Mouse (Mus musculus): ENCODE measurements around the gene Wdr5b. TPM values are rescaled to one million over a fixed set of nuclear protein-coding genes. Genes with fewer than 3 reads are reported as not detected.
"Not testable (repeated sequence)": the region's sequence is repeated elsewhere in the genome, so short reads cannot be mapped to it uniquely, and the experiment has no call there.

Gene Wdr5b
- 9.7 and 10.6 TPM in 2 replicates for polyA plus RNA-seq (2015; fragmentation: Nextera tagmentation; extraction: Ambion mirVana)

DNA sequence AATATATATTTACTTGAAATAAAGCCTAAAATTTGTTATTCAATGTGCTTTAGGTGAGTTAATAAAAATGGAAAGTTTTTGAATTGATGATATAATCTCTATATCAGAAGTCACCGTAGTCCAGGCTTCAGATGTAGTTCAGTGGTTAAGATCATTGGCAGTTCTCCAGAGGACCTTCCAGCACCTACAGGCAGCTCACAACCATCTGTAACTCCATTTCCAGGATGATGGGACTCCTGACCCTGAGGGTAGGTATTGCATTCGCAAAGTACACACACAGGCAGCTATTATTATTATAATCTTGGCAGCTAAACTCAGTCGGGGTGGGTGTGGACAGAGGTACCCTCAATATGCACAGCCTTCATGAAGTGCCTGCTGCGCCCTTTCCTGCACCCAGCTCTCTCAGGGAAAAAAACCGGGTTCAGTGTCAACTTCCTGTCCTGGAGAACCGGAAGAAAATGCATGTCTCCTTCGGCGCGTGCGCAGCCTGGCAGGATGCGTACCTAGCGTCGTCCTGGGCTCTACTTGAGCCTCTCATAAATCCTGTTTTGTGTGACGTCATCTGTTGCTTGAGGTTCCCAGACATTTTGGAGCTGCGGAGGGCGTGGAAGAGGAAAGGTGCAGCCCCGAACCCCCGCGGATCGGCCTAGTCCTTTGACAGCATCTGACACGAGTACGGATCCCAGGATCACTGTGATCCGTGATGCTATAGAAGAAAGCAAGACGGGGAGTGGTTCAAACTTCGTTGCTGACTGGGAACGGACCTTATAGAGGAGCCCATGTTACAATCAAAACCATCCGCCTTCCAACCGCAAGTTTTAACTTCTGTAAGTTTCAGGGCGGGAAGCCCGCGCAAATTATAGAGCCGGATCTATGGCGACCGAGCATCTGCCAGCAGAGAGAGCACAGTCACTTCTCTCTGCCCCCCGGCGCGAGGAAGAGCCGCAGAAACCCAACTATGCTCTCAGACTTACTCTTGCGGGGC is at the start of gene Wdr5b:
Wdr5b (plus strand) TSS at position 551 of the 985 bp plus-strand sequence.
- no peaks in the 10 kb centered on the region for H3K27me3 ChIP-seq
- peak within 1 kb of the TSS; percentile 70 for H3K4me2 ChIP-seq
- H3K36me3 ChIP-seq = peaks cover 39% of the 10 kb centered on the region
- peak within 1 kb of the TSS; percentile 50 for H3K4me3 ChIP-seq
- WGBS = 2% methylated on average over 39 of the region's 39 CpGs
- H3K4me1 ChIP-seq = peaks cover 11% of the 10 kb centered on the region
- peak; percentile 93 for ATAC-seq (ENCODE audit: insufficient number of reproducible peaks, low FRiP score, low TSS enrichment, low read depth)
- H3K9ac ChIP-seq = peak within 1 kb of the TSS; percentile 38
- peak within 1 kb of the TSS; percentile 83 for H3K27ac ChIP-seq
- no peaks in the 10 kb centered on the region for H3K9me3 ChIP-seq

DNA sequence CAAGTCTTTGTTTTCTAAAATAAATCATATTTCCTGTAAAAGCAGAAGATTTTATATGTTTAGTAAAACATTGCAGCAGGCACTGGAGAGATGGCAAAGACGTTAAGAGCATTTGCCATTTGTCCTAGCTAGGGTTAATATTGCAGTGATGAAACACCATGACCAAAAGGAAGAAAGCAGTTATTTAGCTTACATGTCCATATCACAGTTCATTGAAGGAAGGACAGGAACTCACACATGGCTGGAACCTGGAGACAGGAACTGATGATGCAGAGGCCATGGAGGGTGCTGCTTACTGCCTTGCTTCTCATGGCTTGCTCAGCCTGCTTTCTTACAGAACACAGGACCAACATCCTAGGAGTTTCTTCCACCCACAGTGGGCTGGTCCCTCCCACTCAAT is 48.6 kb upstream of the Wdr5b start:
- Histone ChIP-seq H3K27me3 (no peaks in the 10 kb centered on the region), H3K4me2 (no peak overlapping the region), H3K9ac (no peak overlapping the region), H3K27ac (no peak overlapping the region), H3K4me1 (no peaks in the 10 kb centered on the region), H3K9me3 (no peaks in the 10 kb centered on the region), H3K36me3 (no peaks in the 10 kb centered on the region), H3K4me3 (no peak overlapping the region)
- no peak for ATAC-seq (ENCODE audit: insufficient number of reproducible peaks, low FRiP score, low TSS enrichment, low read depth)
- 71% methylated on average over 1 of the region's 1 CpGs for WGBS

DNA sequence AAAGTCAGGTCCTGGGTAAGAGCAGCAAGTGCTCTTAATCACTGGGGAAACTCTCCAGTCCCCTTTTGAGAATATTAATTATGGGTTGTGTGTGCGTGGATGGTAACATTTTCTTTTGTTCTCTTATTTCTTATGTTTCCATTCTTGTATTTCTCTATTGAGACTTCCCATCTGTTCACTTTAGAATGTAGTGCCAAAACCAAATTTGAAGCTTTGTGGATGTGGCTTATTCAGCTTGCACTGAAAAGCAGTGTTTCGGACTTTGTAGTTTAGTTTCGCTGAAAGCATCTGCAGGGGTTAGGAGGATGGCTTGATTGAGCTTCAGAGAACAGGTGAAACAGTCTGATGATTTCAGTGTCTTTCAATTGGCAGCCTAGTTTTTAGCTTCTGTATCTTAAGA is 47.7 kb upstream of the Wdr5b start:
- Histone ChIP-seq H3K4me3 (no peak overlapping the region), H3K9ac (no peak overlapping the region), H3K4me1 (no peaks in the 10 kb centered on the region), H3K4me2 (no peak overlapping the region), H3K27ac (no peak overlapping the region), H3K9me3 (no peaks in the 10 kb centered on the region), H3K36me3 (no peaks in the 10 kb centered on the region), H3K27me3 (no peaks in the 10 kb centered on the region)
- no peak for ATAC-seq (ENCODE audit: insufficient number of reproducible peaks, low FRiP score, low TSS enrichment, low read depth)
- 81% methylated on average over 3 of the region's 3 CpGs for WGBS

DNA sequence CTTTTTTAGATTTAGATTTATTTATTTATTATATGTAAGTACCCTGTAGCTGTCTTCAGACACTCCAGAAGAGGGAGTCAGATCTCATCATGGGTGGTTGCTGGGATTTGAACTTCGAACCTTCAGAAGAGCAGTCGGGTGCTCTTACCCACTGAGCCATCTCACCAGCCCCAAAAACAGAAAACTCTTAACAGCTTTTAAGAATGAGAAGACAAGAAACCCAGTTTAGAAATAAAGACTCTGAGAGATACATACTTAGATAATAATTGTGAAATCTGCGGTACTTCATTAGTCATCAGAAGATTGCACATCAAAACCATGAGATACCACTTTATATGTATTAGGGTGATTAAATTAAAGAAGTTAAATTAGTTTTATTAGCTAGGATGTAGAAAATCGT is 42.1 kb upstream of the Wdr5b start:
- not testable (repeated sequence) for ATAC-seq (ENCODE audit: insufficient number of reproducible peaks, low FRiP score, low TSS enrichment, low read depth); H3K9ac ChIP-seq; H3K9me3 ChIP-seq; H3K4me1 ChIP-seq; H3K27me3 ChIP-seq; H3K4me3 ChIP-seq; H3K4me2 ChIP-seq; H3K27ac ChIP-seq
- H3K36me3 ChIP-seq = peaks cover 14% of the 10 kb centered on the region
- WGBS = 90% methylated on average over 4 of the region's 4 CpGs

DNA sequence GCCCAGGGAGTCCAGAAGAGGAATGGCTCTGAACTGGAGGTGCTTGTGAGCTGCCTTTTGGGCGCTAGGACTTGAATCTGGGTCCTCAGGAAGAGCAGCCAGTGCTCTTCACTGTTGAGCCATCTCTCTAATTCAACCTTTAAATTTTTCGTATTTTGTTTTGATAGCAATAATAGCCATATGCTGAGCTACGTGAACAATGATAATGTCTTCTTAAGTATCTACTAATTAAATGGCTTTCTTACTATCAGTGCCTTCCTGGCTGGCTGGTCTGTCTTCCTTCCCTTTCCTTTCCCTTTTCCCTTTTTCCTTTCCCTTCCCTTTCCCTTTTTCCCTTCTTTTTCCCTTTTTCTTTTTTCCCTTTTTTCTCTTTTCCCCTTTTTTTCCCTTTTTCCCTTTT is 32.6 kb upstream of the Wdr5b start:
- no peak overlapping the region for H3K4me2 ChIP-seq

DNA sequence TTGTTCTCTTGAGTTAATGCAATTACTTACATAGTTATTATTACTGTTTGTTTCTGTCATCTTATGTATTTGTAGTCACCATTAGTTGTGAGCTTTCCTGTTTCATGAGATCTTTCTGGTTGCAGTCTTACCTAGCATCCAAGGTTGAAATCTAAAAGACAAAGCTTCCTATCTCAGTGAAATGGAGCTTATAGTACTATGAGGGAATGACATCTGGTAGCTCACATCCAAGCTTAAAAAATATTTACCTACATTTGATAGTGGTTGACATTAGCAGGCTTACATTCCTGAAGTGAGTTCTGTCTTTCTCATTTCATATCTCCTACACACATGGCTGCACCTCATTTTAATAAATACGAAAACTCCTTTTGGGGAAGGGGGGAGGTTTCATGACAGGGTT is 24.7 kb upstream of the Wdr5b start:
- H3K4me2 ChIP-seq = no peak overlapping the region
- no peak overlapping the region for H3K27ac ChIP-seq
- H3K36me3 ChIP-seq = peaks cover 30% of the 10 kb centered on the region
- WGBS = 93% methylated on average over 1 of the region's 1 CpGs
- H3K27me3 ChIP-seq = no peaks in the 10 kb centered on the region
- no peaks in the 10 kb centered on the region for H3K4me1 ChIP-seq
- no peak overlapping the region for H3K4me3 ChIP-seq
- ATAC-seq (ENCODE audit: insufficient number of reproducible peaks, low FRiP score, low TSS enrichment, low read depth) = no peak
- H3K9ac ChIP-seq = no peak overlapping the region
- H3K9me3 ChIP-seq = no peaks in the 10 kb centered on the region

More for the DNA sequence above, 32.6 kb upstream of the Wdr5b start:
- Histone ChIP-seq H3K27ac (no peak overlapping the region), H3K4me3 (no peak overlapping the region), H3K4me1 (no peaks in the 10 kb centered on the region), H3K36me3 (peaks cover 17% of the 10 kb centered on the region), H3K9ac (no peak overlapping the region), H3K9me3 (no peaks in the 10 kb centered on the region), H3K27me3 (no peaks in the 10 kb centered on the region)
- WGBS = 92% methylated on average over 3 of the region's 3 CpGs
- ATAC-seq (ENCODE audit: insufficient number of reproducible peaks, low FRiP score, low TSS enrichment, low read depth) = no peak

DNA sequence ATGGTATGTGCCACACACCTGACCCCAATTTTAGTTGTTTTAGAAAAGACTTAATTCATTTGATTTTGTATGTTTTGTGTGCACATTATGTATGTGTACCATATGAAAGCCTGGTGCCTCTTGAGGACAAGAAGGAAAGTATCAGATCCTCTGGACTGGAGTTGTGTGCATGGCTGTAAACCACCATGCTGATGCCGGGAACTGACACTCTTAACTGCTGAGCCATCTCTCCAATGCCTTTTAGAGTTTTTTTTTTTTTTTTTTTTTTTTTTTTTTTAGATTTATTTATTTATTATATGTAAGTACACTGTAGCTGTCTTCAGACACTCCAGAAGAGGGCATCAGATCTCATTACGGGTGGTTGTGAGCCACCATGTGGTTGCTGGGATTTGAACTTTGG is 12.9 kb upstream of the Wdr5b start:
- 74% methylated on average over 2 of the region's 2 CpGs for WGBS
- not testable (repeated sequence) for H3K9me3 ChIP-seq; H3K4me1 ChIP-seq; H3K27ac ChIP-seq; H3K4me2 ChIP-seq; H3K4me3 ChIP-seq; H3K27me3 ChIP-seq; ATAC-seq (ENCODE audit: insufficient number of reproducible peaks, low FRiP score, low TSS enrichment, low read depth); H3K9ac ChIP-seq
- H3K36me3 ChIP-seq = peaks cover 40% of the 10 kb centered on the region

DNA sequence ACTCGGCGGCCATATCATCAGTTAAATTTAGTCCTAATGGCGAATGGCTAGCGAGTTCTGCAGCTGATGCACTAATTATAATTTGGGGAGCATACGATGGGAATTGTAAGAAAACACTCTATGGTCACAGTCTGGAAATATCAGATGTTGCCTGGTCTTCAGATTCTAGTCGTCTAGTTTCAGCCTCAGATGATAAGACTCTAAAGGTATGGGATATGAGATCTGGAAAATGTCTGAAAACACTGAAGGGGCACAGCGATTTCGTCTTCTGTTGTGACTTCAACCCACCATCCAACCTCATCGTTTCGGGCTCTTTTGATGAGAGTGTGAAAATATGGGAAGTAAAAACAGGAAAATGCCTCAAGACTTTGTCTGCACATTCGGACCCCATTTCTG is 633 bp downstream of the Wdr5b start:
- peak overlapping the region; percentile 83 for H3K27ac ChIP-seq
- no peak for ATAC-seq (ENCODE audit: insufficient number of reproducible peaks, low FRiP score, low TSS enrichment, low read depth)
- 23% methylated on average over 11 of the region's 11 CpGs for WGBS
- H3K4me2 ChIP-seq = peak overlapping the region; percentile 70
- H3K9me3 ChIP-seq = no peaks in the 10 kb centered on the region
- H3K4me3 ChIP-seq = peak overlapping the region; percentile 50
- peak overlapping the region; percentile 38 for H3K9ac ChIP-seq
- peaks cover 44% of the 10 kb centered on the region for H3K36me3 ChIP-seq
- peaks cover 11% of the 10 kb centered on the region for H3K4me1 ChIP-seq
- no peaks in the 10 kb centered on the region for H3K27me3 ChIP-seq

DNA sequence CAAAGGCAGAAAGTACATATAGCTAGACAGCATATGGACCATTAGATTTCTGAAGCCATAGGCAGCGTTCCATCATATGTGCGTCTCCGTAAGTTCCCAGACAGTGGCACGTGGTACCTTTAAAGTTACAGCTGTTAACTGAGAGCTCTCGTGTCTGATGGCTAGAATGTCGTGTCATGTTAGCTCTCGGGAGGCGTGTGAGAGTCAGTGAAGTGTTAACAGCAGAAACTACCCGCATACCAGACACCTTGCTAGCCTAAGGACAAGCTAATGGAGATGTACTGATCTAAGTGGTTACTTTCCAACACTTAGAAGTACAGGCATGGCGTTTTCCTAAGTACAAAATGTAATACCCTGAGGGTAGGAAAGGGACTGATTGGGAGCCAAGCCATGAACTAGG is 2.1 kb downstream of the Wdr5b start:
- 76% methylated on average over 10 of the region's 10 CpGs for WGBS
- peaks cover 56% of the 10 kb centered on the region for H3K36me3 ChIP-seq
- H3K4me2 ChIP-seq = no peak overlapping the region
- no peak overlapping the region for H3K27ac ChIP-seq
- peaks cover 11% of the 10 kb centered on the region for H3K4me1 ChIP-seq
- H3K4me3 ChIP-seq = no peak overlapping the region
- no peaks in the 10 kb centered on the region for H3K27me3 ChIP-seq
- H3K9me3 ChIP-seq = no peaks in the 10 kb centered on the region
- no peak overlapping the region for H3K9ac ChIP-seq
- ATAC-seq (ENCODE audit: insufficient number of reproducible peaks, low FRiP score, low TSS enrichment, low read depth) = no peak

DNA sequence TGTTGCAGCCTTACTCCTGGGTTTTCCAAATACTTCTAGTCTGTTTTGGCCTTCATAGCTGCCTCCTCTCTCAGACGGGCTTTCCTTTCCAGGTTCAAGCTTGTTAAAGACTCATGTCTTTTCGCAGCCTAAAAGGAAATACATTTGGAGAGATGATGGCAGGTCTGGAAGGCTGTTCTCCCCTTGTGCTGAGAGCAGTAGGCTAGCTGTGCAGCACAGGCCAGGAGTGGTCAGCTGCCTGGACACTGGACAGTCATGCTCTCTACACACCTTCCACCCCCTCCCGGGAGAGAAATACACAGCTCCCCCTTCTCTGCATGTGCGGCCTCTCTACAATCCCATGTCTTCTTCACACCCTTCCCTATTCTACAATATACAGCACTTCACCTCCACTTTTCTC is 3.0 kb downstream of the Wdr5b start:
- no peak for ATAC-seq (ENCODE audit: insufficient number of reproducible peaks, low FRiP score, low TSS enrichment, low read depth)
- Histone ChIP-seq H3K36me3 (peaks cover 65% of the 10 kb centered on the region), H3K9me3 (no peaks in the 10 kb centered on the region), H3K4me1 (peaks cover 11% of the 10 kb centered on the region), H3K4me3 (no peak overlapping the region), H3K9ac (no peak overlapping the region), H3K4me2 (no peak overlapping the region), H3K27me3 (no peaks in the 10 kb centered on the region), H3K27ac (no peak overlapping the region)
- 84% methylated on average over 4 of the region's 4 CpGs for WGBS

DNA sequence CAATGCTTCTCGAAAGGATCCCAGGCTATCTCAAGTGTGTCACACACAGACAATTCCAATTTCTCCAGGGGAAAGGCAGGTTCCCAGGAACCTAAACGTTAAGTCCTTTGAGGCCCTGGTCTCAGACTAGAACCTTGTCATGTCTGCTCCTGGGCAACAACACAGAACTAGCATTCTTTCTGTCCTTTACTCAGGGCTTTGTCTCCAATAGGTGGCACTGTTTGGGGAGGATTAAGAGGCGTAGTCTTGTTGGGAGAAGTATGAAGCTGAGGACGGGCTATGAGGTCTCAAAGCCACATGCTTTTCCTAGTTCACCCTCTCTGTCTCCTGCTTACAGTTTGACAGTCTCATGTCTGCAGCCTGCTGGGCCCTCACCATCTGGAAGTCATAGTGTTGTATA is 6.5 kb downstream of the Wdr5b start:
- 94% methylated on average over 4 of the region's 4 CpGs for WGBS
- no peak overlapping the region for H3K27ac ChIP-seq
- no peak for ATAC-seq (ENCODE audit: insufficient number of reproducible peaks, low FRiP score, low TSS enrichment, low read depth)
- no peaks in the 10 kb centered on the region for H3K27me3 ChIP-seq
- no peaks in the 10 kb centered on the region for H3K9me3 ChIP-seq
- peaks cover 93% of the 10 kb centered on the region for H3K36me3 ChIP-seq
- H3K4me1 ChIP-seq = peaks cover 5% of the 10 kb centered on the region; the same call in 1 of the 2 replicates
- H3K9ac ChIP-seq = no peak overlapping the region
- no peak overlapping the region for H3K4me2 ChIP-seq
- H3K4me3 ChIP-seq = no peak overlapping the region

DNA sequence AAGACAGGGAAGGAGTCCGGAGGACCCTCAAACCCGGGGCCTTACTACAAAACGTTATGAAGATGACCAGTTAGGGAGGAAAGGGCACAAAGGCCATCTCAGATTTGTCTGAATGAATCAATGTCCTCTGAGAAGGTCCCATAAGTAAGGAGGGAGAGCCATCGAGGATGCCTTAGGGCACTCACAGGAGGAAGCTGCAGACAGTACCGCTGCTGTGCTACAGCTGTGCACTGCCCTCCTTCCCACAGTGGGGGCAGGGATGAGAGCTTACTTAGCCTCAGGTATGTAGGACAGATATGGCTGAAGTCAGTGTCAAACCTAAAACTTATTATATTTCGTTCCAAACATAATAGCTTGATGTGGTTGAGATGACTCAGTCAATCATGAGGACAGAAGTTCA is 10.5 kb downstream of the Wdr5b start:
- no peaks in the 10 kb centered on the region for H3K27me3 ChIP-seq
- WGBS = 90% methylated on average over 6 of the region's 6 CpGs
- no peak for ATAC-seq (ENCODE audit: insufficient number of reproducible peaks, low FRiP score, low TSS enrichment, low read depth)
- no peak overlapping the region for H3K9ac ChIP-seq
- peaks cover 80% of the 10 kb centered on the region for H3K36me3 ChIP-seq
- H3K4me2 ChIP-seq = no peak overlapping the region
- H3K4me1 ChIP-seq = no peaks in the 10 kb centered on the region
- H3K4me3 ChIP-seq = no peak overlapping the region
- H3K27ac ChIP-seq = no peak overlapping the region
- H3K9me3 ChIP-seq = no peaks in the 10 kb centered on the region
